Mouse (Mus musculus): Measurements from ENCODE around the gene Otop2. TPM values are rescaled to one million over a fixed set of nuclear protein-coding genes. Genes with fewer than 3 reads are reported as not detected.
A peak's percentile ranks its signal among the peaks of the same experiment; 100 is the strongest.

Gene Otop2
- total RNA-seq (2021) = not detected

DNA sequence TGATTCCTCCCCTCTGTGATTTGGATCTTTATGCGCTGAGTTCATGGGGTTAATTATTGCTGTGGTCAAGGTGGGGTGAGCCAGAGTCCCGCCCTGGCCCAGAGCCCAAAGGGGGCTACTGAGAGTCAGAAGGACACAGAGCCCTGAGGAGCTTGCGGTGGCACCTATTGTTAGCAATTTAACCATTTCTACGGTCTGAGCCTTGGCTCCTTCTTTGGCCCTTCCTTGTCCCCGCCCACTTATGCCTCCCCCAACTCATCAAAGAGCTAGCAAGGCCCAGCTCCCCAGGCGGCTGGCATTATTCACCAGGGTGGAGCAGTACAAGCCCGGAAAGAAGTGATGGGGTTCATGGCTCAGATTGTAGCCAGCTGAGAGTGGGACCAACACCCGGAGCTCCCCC, at the start of gene Otop2:
Gene Otop2 (plus strand): TSS at position 301 of the 400 bp plus-strand sequence.
- DNase-seq = no peak
- intact Hi-C loops (cut with DNase I) = no loop called here

- intact Hi-C loops (cut with DNase I) = no loop called here
Observed at GRCm38 (mm10) chr11:115257775-115258510, 49.0 kb upstream of the Otop2 start.

DNA sequence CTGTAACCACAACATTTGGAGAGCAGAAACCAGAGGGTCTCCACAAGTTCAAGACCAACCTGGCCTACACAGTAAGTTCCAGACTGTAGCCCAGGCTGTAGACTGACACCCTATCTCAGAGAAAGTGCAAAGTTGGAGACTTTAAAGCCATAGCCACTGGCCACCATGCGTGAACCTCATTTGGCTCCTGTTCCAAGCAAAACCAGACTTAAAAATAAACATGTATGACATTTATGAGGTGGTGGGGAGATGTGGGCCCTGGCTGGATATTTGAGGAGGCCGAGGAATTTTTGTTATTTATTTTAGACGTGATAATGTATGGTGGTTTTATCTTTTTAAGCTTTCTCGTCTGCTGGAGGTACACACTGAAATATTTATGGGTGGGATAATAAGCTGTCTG, 47.8 kb upstream of the Otop2 start:
- DNase-seq = no peak
- intact Hi-C loops (cut with DNase I) = no loop called here

More at GRCm38 (mm10) chr11:115257775-115258510, 49.0 kb upstream of the Otop2 start:
- no peak for DNase-seq

DNA sequence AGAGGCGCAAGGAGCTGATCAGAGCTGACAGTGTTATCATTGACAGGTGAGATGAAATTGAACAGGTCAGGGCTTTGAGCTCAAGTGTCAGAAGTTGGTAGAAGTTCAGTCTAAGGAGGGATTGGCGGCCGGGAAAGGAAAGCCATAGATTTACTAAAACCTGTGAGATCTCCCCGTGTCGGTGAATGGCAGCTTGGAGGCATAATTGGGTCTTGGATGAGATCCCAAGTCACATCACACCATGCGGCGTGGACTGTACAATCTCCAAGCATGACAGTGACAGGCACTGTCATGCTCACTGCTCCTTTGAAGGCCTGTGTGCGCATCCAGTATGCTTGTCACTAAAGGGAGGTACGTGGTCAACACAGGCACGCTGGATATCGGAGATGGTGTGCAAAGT, 44.0 kb upstream of the Otop2 start:
- intact Hi-C loops (cut with DNase I) = no loop called here
- DNase-seq = no peak

DNA sequence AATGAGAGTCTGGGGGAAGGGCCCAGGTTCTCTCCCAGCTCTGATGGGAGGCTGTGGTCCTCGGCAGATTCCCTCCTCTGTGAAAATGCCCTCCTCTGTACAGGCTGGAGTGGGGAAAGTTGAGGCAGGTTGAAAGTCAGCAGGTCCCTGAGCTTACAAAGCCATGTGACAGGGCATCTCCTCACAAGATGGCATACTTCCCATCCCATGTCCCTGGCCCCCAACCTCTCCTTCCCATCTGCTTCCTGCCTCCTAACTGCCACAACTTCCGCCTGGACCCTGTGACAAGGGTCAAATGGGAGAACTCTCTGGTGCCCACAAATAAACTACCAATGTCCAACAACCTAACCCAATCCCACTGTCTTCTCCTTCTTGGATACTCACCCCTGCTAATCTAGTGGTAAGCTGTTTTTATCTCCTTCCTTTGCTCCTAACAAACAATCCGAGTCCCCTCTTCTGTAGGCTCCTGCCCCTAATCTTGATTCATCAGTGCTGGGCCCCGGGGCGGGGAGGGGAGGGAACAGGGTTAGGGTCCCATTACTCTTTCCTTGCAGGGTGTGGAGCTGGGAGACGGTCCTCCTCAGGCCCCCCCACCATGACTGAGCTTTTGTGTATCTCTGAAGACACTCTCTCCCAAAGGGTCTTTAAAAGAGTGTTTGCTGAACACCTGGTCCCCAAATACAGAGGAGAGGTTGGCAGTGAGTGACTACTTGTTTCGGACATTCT, 42.7 kb upstream of the Otop2 start:
- DNase-seq = no peak
- intact Hi-C loops (cut with DNase I) = no loop called here

GRCm38 (mm10) chr11:115264862-115265668, 41.9 kb upstream of the Otop2 start:
- no peak for DNase-seq
- intact Hi-C loops (cut with DNase I) = loop anchor here (1.0 to 5.0 kb wide), 2 partner anchors 63 to 183 kb away; no protein-coding TSS in a partner anchor

GRCm38 (mm10) chr11:115265771-115266399, 41.1 kb upstream of the Otop2 start:
- DNase-seq = no peak
- intact Hi-C loops (cut with DNase I) = loop anchor here (1.0 to 5.0 kb wide), 2 partner anchors 64 to 184 kb away; no protein-coding TSS in a partner anchor

DNA sequence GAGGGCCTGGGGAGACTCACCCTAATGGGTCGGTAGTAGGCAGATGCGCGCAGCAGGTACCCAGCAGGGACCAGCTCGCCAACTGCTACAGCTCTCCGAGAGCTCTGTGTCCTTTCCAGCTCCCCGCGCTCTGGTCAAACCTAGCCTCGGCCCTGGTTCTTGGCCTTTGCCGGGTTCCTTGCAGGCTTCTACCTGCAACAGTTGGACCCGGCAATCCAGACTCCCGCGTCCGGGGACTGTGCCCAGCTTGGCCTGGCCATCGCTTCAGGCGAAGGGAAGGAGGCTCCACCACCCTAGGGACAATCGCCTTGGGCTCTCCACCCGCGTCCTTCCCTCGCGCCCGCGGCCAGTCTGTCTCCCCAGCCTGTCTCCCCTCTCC, 40.6 kb upstream of the Otop2 start:
- no peak for DNase-seq
- intact Hi-C loops (cut with DNase I) = loop anchor here (5.0 kb wide), 1 partner anchor 184 kb away; no protein-coding TSS in a partner anchor

DNA sequence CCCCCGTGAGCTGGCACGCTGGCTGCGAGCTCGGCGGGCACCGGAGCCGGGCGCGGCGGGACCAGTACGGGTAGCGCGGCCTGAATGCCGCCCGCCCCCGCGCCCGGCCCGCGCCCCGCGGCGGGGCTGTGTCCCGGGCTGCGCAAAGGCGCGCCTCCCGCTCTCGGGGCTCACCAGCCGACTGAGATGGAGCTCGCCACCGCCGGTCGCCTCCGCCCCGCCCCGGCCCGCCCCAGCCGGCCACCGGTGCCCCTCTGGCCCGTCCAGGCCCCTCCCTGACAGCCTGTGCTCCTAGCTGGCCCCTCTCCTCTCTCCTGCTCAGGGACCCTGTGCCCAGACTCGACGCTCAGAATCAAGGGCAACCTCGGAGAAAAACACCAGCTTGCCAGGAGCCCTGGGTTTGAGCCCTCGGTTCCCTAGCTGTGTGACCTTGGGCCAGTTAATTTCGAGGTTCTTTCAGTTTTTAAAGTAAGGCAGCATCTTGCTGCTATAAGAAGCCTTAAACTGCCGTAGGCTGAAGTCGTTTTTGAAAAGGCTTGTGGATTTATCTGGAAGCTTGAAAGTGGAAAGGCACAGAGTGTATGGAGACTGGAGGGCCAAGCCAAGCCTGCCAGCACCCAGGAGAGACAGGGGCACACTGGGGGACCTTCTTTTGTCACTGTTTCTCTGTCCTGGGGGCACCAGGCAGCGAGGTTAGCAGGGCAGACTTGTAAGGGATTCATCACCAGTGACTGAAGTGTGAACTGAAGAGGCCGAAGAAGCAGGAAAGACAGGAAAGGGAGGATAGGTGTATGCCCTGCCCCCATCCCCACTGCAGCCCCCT, 39.7 kb upstream of the Otop2 start, which contains the start of gene Grin2c:
Gene Grin2c (minus strand): TSS at position 183 of the 823 bp plus-strand sequence.
- intact Hi-C loops (cut with DNase I) = loop anchor here (5.0 kb wide), 1 partner anchor 185 kb away; no protein-coding TSS in a partner anchor

GRCm38 (mm10) chr11:115267958-115268357, 39.0 kb upstream of the Otop2 start:
- DNase-seq = no peak
- intact Hi-C loops (cut with DNase I) = loop anchor here (5.0 kb wide), 1 partner anchor 186 kb away; no protein-coding TSS in a partner anchor

More for the DNA sequence above, 39.7 kb upstream of the Otop2 start, which contains the start of gene Grin2c:
- no peak for DNase-seq

DNA sequence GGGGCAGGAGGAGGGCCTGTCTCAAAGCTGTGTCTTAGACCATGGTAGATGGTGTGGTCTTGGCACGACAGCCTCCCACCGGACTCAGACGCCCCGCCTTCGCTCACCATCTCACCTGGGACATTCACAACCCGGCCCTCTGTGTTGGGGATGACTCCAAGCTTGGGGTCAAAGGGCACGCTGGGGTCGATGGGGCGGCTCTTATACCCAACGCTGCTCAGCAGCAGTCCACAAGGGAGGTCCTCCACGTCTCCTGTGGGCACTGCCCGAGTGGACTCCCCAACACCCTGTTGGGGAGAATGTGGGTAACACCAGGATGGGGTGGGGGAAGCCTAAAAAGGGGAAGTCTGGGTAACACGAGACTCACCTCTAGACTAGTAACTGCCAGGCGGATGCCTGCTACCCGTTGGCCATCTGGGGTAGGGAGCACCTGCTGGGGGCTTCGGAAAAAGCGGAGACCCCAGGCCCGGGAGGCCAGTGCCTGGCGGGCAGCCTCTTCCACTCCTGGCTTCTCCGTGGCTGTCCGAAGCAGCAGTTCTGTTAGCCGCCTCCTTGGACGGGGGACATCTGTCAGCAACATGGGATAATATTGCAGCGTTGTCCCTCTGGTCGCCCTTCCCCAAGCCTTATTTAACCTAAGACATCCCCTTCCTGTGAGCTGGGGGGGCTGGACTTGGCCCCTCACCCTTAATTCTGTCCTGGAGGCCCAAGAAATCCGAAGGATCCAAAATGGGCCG, 37.5 kb upstream of the Otop2 start:
- intact Hi-C loops (cut with DNase I) = loop anchor here (1.0 to 5.0 kb wide), 3 partner anchors 67 to 187 kb away; no protein-coding TSS in a partner anchor
- DNase-seq = no peak

DNA sequence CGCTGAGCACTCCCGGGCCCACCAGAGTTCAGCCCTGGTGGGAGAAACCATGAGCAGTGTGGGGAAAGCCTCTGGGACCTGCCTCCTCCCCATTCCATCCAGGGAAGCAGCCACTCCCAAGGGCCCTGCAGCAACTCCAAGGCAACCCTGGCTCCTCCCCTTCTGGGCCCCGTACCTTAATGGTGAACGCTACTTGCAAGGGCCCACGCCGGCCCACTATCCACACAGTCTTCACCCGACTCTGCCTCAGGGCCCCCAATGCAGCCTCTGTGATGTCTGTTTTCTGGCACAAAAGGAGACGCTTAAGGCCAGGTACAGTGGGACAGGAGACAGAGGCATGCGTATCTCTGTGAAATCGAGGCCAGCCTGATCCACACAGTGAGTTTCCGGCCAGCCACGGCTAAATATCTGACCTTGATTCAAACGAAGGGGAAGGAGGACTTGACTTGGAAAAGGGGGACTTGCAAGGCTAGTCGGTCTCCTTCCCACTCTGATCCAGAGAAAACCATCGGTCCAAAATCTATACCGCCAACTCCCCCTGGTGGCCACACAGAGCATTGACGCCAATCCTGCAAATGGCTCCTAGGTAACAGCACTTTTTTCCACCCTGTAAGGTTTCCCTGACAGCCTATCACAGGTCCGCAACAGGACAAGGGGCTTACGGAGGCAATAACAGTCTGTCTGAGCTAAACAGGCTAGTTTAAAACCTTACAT, 36.7 kb upstream of the Otop2 start:
- intact Hi-C loops (cut with DNase I) = loop anchor here (1.0 kb wide), 1 partner anchor 68 kb away; no protein-coding TSS in a partner anchor
- DNase-seq = peak; percentile 80 to 85

DNA sequence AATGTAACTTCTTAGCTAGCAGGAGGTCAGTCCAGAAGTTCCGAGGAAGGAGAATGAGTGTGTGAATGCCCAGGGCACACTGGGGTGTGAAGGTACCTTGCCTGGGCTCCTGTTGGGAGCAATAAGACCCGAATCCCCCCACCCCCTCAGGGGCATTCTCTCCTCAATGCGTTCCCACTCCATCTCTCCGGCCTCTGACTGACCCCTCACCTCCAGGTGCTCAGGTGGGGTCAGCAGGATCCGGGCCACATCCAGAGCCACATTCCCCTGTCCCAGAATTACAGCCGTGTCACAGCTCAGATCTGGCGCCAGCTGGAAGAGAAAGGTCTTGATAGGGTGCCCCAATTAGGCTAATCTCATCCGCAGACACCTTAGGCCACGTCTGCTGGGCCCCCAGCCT, 35.9 kb upstream of the Otop2 start:
- intact Hi-C loops (cut with DNase I) = no loop called here

DNA sequence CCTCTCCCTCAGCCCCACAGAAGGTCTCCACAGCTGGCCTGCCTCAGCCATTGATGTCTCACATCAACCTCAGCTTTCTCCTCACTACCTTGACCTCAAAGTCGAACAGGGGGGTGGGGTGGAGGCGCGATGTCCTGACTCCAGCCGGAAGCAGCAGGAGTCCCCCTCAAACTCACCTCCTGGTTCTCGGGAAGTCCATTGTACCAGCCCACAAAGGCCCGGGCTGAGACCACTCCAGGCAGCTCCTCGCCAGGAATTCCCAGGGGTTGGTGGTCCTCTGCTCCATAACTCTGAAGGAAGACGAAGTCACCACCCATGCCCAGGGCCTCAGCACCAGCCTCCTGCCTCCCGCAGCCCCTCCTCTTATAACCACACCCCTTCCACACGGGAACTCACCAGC, 35.5 kb upstream of the Otop2 start:
- intact Hi-C loops (cut with DNase I) = no loop called here
- no peak for DNase-seq

More for the DNA sequence above, 35.9 kb upstream of the Otop2 start:
- no peak for DNase-seq

GRCm38 (mm10) chr11:115272894-115273498, 34.0 kb upstream of the Otop2 start:
- no peak for DNase-seq
- intact Hi-C loops (cut with DNase I) = no loop called here

GRCm38 (mm10) chr11:115273735-115274134, 33.2 kb upstream of the Otop2 start:
- no peak for DNase-seq
- intact Hi-C loops (cut with DNase I) = no loop called here

GRCm38 (mm10) chr11:115274178-115274577, 32.8 kb upstream of the Otop2 start:
- intact Hi-C loops (cut with DNase I) = no loop called here
- no peak for DNase-seq
